Mouse (Mus musculus) kidney, adult 8-10 months (tissue): Measurements from ENCODE around the gene Vmn1r9.
"Not testable (repeated sequence)": the region's sequence is repeated elsewhere in the genome, so short reads cannot be mapped to it uniquely, and the experiment has no call there.

Source experiments
- DNase-seq, 2 experiments: peaks; one replicate each; pipeline ENCODE4 v3.0.0; 2022

The Vmn1r9 gene

GRCm38 (mm10) chr6:57066487-57066886, at the start of gene Vmn1r9:
Vmn1r9 (plus strand) TSS chr6:57066787.
- DNase-seq, result no peak

- not testable (repeated sequence) for DNase-seq
These were observed 41.4 kb upstream of the Vmn1r9 start, which contains the start of gene Vmn1r7 for GRCm38 (mm10) chr6:57025224-57025623. Vmn1r7 (minus strand) TSS chr6:57025324.

GRCm38 (mm10) chr6:57031984-57032383, 34.6 kb upstream of the Vmn1r9 start, which contains the start of gene Vmn1r8:
Vmn1r8 (plus strand) TSS chr6:57032284.
- no peak for DNase-seq

GRCm38 (mm10) chr6:57034674-57035073, 31.9 kb upstream of the Vmn1r9 start:
- DNase-seq, result no peak

GRCm38 (mm10) chr6:57063730-57064129, 2.9 kb upstream of the Vmn1r9 start:
- peak; percentile 9 to 59 for DNase-seq

GRCm38 (mm10) chr6:57106358-57106757, 39.8 kb downstream of the Vmn1r9 start:
- peak in 1 of 2 experiments; percentile 4 for DNase-seq

GRCm38 (mm10) chr6:57109154-57109553, 42.6 kb downstream of the Vmn1r9 start, which contains the start of gene Vmn1r10:
Vmn1r10 (plus strand) TSS chr6:57109454.
- DNase-seq, result no peak
